Mouse (Mus musculus): ENCODE results near the gene Steap3. TPM values are rescaled to one million over a fixed set of nuclear protein-coding genes. Genes with fewer than 3 reads are reported as not detected.

Steap3 gene
- polyA plus RNA-seq, 1 experiment: 12.6 TPM

GRCm38 (mm10) chr1:120171819-120172521, 100.5 kb downstream of the Steap3 start:
- no peaks in the 10 kb centered on the region for H3K4me1 ChIP-seq

GRCm38 (mm10) chr1:120170307-120170706, 102.2 kb downstream of the Steap3 start:
- Histone ChIP-seq H3K4me3 (replicated peaks) (no peak overlapping the region), H3K36me3 (replicated peaks; ENCODE audit: low read length) (peaks cover 3% of the 10 kb centered on the region), H3K27me3 (replicated peaks) (no peaks in the 10 kb centered on the region), H3K9me3 (no peaks in the 10 kb centered on the region), H3K4me1 (no peaks in the 10 kb centered on the region)
- no peak for TF ChIP-seq FLI1 (IDR thresholded peaks at IDR 0.05; ENCODE audit: low read length)
- no peak for TF ChIP-seq GATA1 (IDR thresholded peaks at IDR 0.05; ENCODE audit: borderline replicate concordance, low read length)

More at GRCm38 (mm10) chr1:120171819-120172521, 100.5 kb downstream of the Steap3 start:
- Histone ChIP-seq H3K9me3 (no peaks in the 10 kb centered on the region), H3K4me3 (replicated peaks) (no peak overlapping the region), H3K27me3 (replicated peaks) (no peaks in the 10 kb centered on the region), H3K36me3 (replicated peaks; ENCODE audit: low read length) (no peaks in the 10 kb centered on the region)
- TF ChIP-seq FLI1 (IDR thresholded peaks at IDR 0.05; ENCODE audit: low read length): no peak
- no peak for TF ChIP-seq GATA1 (IDR thresholded peaks at IDR 0.05; ENCODE audit: borderline replicate concordance, low read length)

GRCm38 (mm10) chr1:120168674-120169073, 103.8 kb downstream of the Steap3 start:
- Histone ChIP-seq H3K36me3 (replicated peaks; ENCODE audit: low read length) (peaks cover 8% of the 10 kb centered on the region), H3K9me3 (no peaks in the 10 kb centered on the region), H3K4me3 (replicated peaks) (no peak overlapping the region), H3K4me1 (no peaks in the 10 kb centered on the region), H3K27me3 (replicated peaks) (no peaks in the 10 kb centered on the region)
- TF ChIP-seq GATA1 (IDR thresholded peaks at IDR 0.05; ENCODE audit: borderline replicate concordance, low read length) (no peak), FLI1 (IDR thresholded peaks at IDR 0.05; ENCODE audit: low read length) (no peak)

DNA sequence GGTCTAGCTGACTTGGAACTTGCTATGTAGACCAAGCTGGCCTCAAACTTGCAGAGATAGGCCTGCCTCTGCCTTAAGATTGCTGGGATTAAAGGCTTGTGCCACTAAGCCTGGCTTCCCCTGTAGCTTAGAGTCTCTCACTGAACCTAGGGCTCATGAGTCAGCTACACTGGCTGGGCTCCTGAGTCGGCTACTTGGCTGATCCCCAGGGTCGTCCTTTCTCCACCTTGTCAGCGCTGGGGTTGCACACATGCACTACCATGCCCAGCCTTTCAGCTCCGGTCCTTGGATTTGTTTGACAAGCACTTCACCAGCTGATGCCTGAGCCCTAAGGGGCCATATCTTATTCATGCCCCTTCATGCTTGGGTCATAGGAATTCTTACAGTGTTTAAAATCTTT, 104.5 kb downstream of the Steap3 start:
- no peaks in the 10 kb centered on the region for H3K27me3 ChIP-seq (replicated peaks)
- no peaks in the 10 kb centered on the region for H3K9me3 ChIP-seq
- H3K4me1 ChIP-seq: no peaks in the 10 kb centered on the region
- peaks cover 8% of the 10 kb centered on the region for H3K36me3 ChIP-seq (replicated peaks; ENCODE audit: low read length)
- no peak overlapping the region for H3K4me3 ChIP-seq (replicated peaks)
- no peak for TF ChIP-seq GATA1 (IDR thresholded peaks at IDR 0.05; ENCODE audit: borderline replicate concordance, low read length)
- no peak for TF ChIP-seq FLI1 (IDR thresholded peaks at IDR 0.05; ENCODE audit: low read length)

DNA sequence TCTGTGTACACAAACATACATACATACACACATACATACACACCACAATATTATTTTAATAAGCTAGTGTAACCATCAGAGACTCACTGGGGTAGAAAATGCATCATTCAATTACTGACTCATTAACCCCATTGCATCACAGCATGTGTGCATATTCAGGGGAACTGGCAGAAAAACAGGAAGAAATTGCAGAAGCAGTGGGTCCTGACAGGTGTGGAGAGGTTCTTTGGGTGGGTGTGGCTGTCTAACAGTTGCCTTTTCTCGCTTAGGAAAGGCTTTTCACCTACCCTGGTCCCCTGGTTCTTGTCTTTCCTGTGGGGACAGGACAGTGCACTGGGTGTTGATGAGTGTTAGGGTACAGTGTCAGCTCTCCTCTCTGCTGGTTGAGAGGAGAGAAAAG, 109.9 kb downstream of the Steap3 start:
- peaks cover 22% of the 10 kb centered on the region for H3K36me3 ChIP-seq (replicated peaks; ENCODE audit: low read length)
- H3K4me1 ChIP-seq: no peaks in the 10 kb centered on the region
- no peaks in the 10 kb centered on the region for H3K9me3 ChIP-seq
- no peaks in the 10 kb centered on the region for H3K27me3 ChIP-seq (replicated peaks)
- H3K4me3 ChIP-seq (replicated peaks): no peak overlapping the region
- TF ChIP-seq GATA1 (IDR thresholded peaks at IDR 0.05; ENCODE audit: borderline replicate concordance, low read length) (no peak), FLI1 (IDR thresholded peaks at IDR 0.05; ENCODE audit: low read length) (no peak)

DNA sequence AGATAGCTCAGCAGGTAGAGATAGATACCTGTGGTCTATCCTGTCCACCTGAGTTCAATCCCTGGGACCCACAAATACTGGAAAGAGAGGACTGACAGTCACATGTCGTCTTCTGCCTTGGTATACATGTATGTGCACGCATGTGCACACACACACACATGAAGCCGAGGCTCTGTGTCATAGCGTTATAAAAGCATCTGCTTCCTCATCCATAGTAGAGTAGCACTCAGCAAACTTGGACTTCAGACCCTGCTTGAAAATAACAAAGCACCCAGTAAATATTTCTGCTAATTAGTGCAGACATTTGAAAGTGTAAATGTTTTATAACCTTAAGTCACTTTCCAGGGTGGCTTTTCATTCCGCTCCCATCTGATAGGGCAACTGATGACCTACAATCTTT, 111.0 kb downstream of the Steap3 start:
- TF ChIP-seq FLI1 (IDR thresholded peaks at IDR 0.05; ENCODE audit: low read length) (no peak), GATA1 (IDR thresholded peaks at IDR 0.05; ENCODE audit: borderline replicate concordance, low read length) (no peak)
- Histone ChIP-seq H3K36me3 (replicated peaks; ENCODE audit: low read length) (peaks cover 19% of the 10 kb centered on the region), H3K4me3 (replicated peaks) (no peak overlapping the region), H3K9me3 (no peaks in the 10 kb centered on the region), H3K4me1 (no peaks in the 10 kb centered on the region), H3K27me3 (replicated peaks) (no peaks in the 10 kb centered on the region)

DNA sequence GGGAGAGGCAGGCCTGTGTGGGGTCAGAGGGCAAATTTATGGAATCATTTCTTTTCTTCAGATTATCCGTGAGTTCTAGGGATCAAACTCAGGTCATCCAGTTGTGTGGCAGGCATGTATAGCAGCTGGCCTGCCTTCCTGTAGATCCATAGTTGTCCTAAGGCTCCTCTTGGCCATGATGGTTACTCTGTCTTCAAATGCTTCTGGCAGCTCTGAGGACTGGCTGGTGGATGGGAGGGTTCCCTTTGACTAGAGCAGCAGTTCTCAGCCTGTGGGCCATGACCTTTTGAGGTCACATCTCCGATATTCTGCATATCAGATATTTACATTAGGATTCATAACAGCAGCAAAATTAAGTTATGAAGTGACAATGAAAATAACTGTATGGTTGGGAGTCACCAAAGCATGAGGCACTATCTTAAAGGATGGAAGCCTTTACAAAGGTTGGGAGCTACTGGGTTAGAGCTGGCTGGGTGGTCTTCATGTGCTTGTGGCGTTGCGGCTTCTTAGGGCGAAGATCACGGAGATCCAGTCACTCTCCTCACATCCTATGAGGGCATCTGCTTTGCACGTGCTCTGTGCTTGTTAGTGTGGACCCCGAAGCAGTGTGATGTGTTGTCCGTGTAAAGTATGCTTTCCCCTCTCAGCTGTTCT, 113.9 kb downstream of the Steap3 start:
- TF ChIP-seq FLI1 (IDR thresholded peaks at IDR 0.05; ENCODE audit: low read length) (no peak), GATA1 (IDR thresholded peaks at IDR 0.05; ENCODE audit: borderline replicate concordance, low read length) (no peak)

DNA sequence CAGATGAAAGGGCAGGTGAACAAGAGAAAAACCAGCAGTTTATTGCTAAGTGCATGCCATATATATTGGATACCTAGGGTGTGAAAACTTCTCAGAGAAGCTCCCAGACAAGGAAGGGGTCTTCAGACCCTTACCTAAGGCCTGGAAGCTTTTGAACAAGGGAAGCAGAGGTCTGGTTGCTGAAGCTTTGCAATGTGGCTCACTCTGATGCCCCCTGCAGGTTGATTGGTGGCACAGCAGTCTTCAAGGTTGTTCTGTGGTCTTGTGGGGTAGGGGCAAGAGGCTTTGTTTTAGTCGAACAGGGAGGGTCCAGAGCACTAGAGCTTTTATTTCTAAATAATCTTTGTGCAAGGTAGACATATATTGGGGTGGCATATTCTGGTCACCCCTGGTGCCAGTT, 117.2 kb downstream of the Steap3 start:
- Histone ChIP-seq H3K36me3 (replicated peaks; ENCODE audit: low read length) (peaks cover 28% of the 10 kb centered on the region), H3K27me3 (replicated peaks) (no peaks in the 10 kb centered on the region), H3K9me3 (no peaks in the 10 kb centered on the region), H3K4me3 (replicated peaks) (no peak overlapping the region), H3K4me1 (peaks cover 5% of the 10 kb centered on the region; the same call in 1 of the 2 replicates)
- TF ChIP-seq GATA1 (IDR thresholded peaks at IDR 0.05; ENCODE audit: borderline replicate concordance, low read length) (no peak), FLI1 (IDR thresholded peaks at IDR 0.05; ENCODE audit: low read length) (no peak)

More for the DNA sequence above, 113.9 kb downstream of the Steap3 start:
- Histone ChIP-seq H3K4me3 (replicated peaks) (no peak overlapping the region), H3K4me1 (peaks cover 5% of the 10 kb centered on the region; the same call in 1 of the 2 replicates), H3K9me3 (no peaks in the 10 kb centered on the region), H3K36me3 (replicated peaks; ENCODE audit: low read length) (peaks cover 17% of the 10 kb centered on the region), H3K27me3 (replicated peaks) (no peaks in the 10 kb centered on the region)

DNA sequence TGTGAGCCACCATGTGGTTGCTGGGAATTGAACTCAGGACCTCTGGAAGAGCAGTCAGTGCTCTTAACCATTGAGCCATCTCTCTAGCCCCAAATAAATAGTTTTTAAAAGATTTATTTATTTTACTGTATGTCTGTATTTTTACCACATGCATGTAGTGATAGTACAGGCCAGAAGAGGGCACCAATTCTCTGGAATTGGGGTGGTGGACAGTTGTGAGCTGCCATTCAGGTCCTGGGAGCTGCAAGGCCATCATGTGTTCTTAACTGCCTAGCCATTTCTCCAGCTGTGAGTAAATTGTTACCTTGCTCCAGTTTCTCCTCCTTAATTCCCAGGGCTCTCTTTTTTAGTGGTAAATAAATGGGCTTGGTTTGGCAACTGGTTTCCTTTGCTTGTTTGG, 118.3 kb downstream of the Steap3 start:
- peaks cover 5% of the 10 kb centered on the region; the same call in 1 of the 2 replicates for H3K4me1 ChIP-seq
- no peaks in the 10 kb centered on the region for H3K27me3 ChIP-seq (replicated peaks)
- TF ChIP-seq FLI1 (IDR thresholded peaks at IDR 0.05; ENCODE audit: low read length): no peak
- no peak for TF ChIP-seq GATA1 (IDR thresholded peaks at IDR 0.05; ENCODE audit: borderline replicate concordance, low read length)
- peaks cover 28% of the 10 kb centered on the region for H3K36me3 ChIP-seq (replicated peaks; ENCODE audit: low read length)
- no peak overlapping the region for H3K4me3 ChIP-seq (replicated peaks)
- H3K9me3 ChIP-seq: no peaks in the 10 kb centered on the region

DNA sequence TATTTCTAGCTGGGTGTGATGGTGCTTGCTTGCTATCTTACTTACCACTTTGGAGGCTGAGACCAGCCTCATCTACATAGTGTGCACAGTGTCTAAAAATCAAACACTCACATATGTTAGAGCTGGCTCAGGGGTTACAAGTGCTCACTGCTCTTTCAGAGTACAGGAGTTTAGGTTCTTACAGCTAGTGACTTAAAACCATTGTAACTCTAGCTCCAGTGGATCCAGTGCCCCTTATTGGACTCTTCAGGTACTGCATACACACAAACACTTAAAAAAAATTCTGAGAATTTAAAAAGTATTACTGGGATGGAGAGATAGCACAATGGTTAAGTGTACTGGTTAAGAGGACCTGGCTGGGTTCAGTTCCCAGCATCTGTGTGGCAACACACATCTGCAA, 125.5 kb downstream of the Steap3 start:
- Histone ChIP-seq H3K9me3 (no peaks in the 10 kb centered on the region), H3K36me3 (replicated peaks; ENCODE audit: low read length) (peaks cover 13% of the 10 kb centered on the region), H3K4me1 (peaks cover 4% of the 10 kb centered on the region; the same call in 1 of the 2 replicates), H3K4me3 (replicated peaks) (no peak overlapping the region), H3K27me3 (replicated peaks) (peaks cover 2% of the 10 kb centered on the region)
- no peak for TF ChIP-seq GATA1 (IDR thresholded peaks at IDR 0.05; ENCODE audit: borderline replicate concordance, low read length)
- TF ChIP-seq FLI1 (IDR thresholded peaks at IDR 0.05; ENCODE audit: low read length): no peak

Measured in megakaryocyte, embryonic 14.5 days (primary cell).